ENCODE assay signal across 8 mouse cellular contexts in the genomic region with DNA sequence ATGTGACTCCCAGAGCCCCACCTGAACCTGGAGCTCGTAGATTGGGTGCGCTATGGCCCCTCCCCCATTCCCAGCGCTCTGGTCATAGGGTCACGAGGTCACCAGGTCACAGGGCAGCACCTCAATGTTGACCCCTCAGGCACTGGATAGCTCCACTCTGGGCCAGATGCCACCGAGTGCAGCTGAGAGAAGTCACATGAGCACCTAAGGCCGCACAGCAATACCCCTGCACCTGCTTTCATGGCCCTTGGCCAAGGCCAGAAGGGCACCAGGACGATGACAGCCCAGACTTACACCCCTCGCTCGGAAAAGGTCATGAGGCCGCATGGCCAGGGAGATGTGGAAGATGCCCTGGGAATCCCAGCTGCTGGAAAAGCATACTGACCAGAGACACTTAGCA. TPM values are rescaled to one million over a fixed set of nuclear protein-coding genes. Genes with fewer than 3 reads are reported as not detected.
A peak's percentile ranks its signal among the peaks of the same experiment; 100 is the strongest.
DNase-seq lines count a peak whose midpoint lies in the region; ATAC-seq lines count a peak whose summit lies in the region.

No protein-coding gene starts in this region.

- H3K4me3 ChIP-seq in heart, embryonic 12.5 days = peak overlapping the region; percentile 50
- peak overlapping the region; percentile 52 for H3K4me3 ChIP-seq in embryonic facial prominence, embryonic 10.5 days
- H3K4me3 ChIP-seq in hindbrain, embryonic 16.5 days (ENCODE audit: low read length) = peak overlapping the region; percentile 21; the same call in 1 of the 2 replicates
- H3K4me3 ChIP-seq in midbrain, embryonic 13.5 days (replicated peaks) = peak overlapping the region; percentile 22; the same call in 1 of the 2 replicates

- peaks cover 34% of the 10 kb centered on the region for H3K27me3 ChIP-seq in heart, embryonic 12.5 days (replicated peaks)
- peaks cover 58% of the 10 kb centered on the region for H3K27me3 ChIP-seq in embryonic facial prominence, embryonic 10.5 days (replicated peaks; ENCODE audit: low read depth, poor library complexity, severe bottlenecking)
- H3K27me3 ChIP-seq in hindbrain, embryonic 16.5 days (replicated peaks; ENCODE audit: control insufficient read depth, insufficient read depth, low read length) = no peaks in the 10 kb centered on the region
- no peaks in the 10 kb centered on the region for H3K27me3 ChIP-seq in midbrain, embryonic 13.5 days

- DNase-seq in heart, adult 18-20 months = no peak
- DNase-seq in embryonic facial prominence, embryonic 10.5 days (ENCODE audit: low spot score) = peak; percentile 30
- DNase-seq in layer of hippocampus, adult 11-12 months (ENCODE audit: low spot score) = no peak
- no peak for DNase-seq in thymus, postnatal 10 days (ENCODE audit: low spot score in 2 of 2)

- 0 out of 2 replicates have a peak, but pooled peaks cover 3% of the 10 kb centered on the region for H3K9me3 ChIP-seq in heart, embryonic 12.5 days (replicated peaks)
- peaks cover 5% of the 10 kb centered on the region; the same call in 1 of the 2 replicates for H3K9me3 ChIP-seq in embryonic facial prominence, embryonic 10.5 days
- no peaks in the 10 kb centered on the region for H3K9me3 ChIP-seq in hindbrain, embryonic 16.5 days (ENCODE audit: control insufficient read depth, low read length)
- H3K9me3 ChIP-seq in midbrain, embryonic 13.5 days = no peaks in the 10 kb centered on the region

- H3K27ac ChIP-seq in heart, embryonic 12.5 days (ENCODE audit: poor library complexity, severe bottlenecking) = no peak overlapping the region
- H3K27ac ChIP-seq in embryonic facial prominence, embryonic 10.5 days (replicated peaks) = no peak overlapping the region; the same call in 1 of the 2 replicates
- no peak overlapping the region; the same call in 1 of the 2 replicates for H3K27ac ChIP-seq in hindbrain, embryonic 16.5 days (ENCODE audit: low read depth, low read length)
- H3K27ac ChIP-seq in midbrain, embryonic 13.5 days = 0 out of 2 replicates have a peak overlapping the region, but pooled peaks have one; percentile 12

- WGBS in heart, embryonic 12.5 days = 23% methylated on average over 10 of the region's 10 CpGs
- 13% methylated on average over 10 of the region's 10 CpGs for WGBS in embryonic facial prominence, embryonic 10.5 days
- WGBS in hindbrain, embryonic 16.5 days = 15% methylated on average over 10 of the region's 10 CpGs
- WGBS in midbrain, embryonic 13.5 days = 26% methylated on average over 10 of the region's 10 CpGs

- peak overlapping the region; percentile 79 for H3K4me2 ChIP-seq in heart, embryonic 12.5 days
- H3K4me2 ChIP-seq in hindbrain, embryonic 16.5 days (ENCODE audit: low read length) = peak overlapping the region; percentile 52
- peak overlapping the region; percentile 98 for H3K4me2 ChIP-seq in midbrain, embryonic 13.5 days (replicated peaks)

- peaks cover 76% of the 10 kb centered on the region for H3K4me1 ChIP-seq in heart, embryonic 12.5 days (replicated peaks)
- peaks cover 92% of the 10 kb centered on the region for H3K4me1 ChIP-seq in embryonic facial prominence, embryonic 10.5 days
- peaks cover 78% of the 10 kb centered on the region for H3K4me1 ChIP-seq in hindbrain, embryonic 16.5 days (ENCODE audit: control insufficient read depth, insufficient read depth, low read depth, low read length)
- H3K4me1 ChIP-seq in midbrain, embryonic 13.5 days (replicated peaks) = peaks cover 94% of the 10 kb centered on the region

- peak overlapping the region; percentile 77; the same call in 1 of the 2 replicates for H3K9ac ChIP-seq in heart, embryonic 12.5 days
- H3K9ac ChIP-seq in hindbrain, embryonic 16.5 days (ENCODE audit: low read depth, low read length) = no peak overlapping the region; the same call in 1 of the 2 replicates
- H3K9ac ChIP-seq in midbrain, embryonic 13.5 days (replicated peaks) = peak overlapping the region; percentile 61

- H3K36me3 ChIP-seq in heart, embryonic 12.5 days = peaks cover 4% of the 10 kb centered on the region; the same call in 1 of the 2 replicates
- peaks cover 18% of the 10 kb centered on the region for H3K36me3 ChIP-seq in embryonic facial prominence, embryonic 10.5 days (replicated peaks)
- H3K36me3 ChIP-seq in hindbrain, embryonic 16.5 days (ENCODE audit: control insufficient read depth, insufficient read depth, low read length) = 0 out of 2 replicates have a peak, but pooled peaks cover 3% of the 10 kb centered on the region
- peaks cover 15% of the 10 kb centered on the region for H3K36me3 ChIP-seq in midbrain, embryonic 13.5 days

- ATAC-seq in heart, embryonic 12.5 days (ENCODE audit: insufficient number of reproducible peaks, low FRiP score) = no peak
- ATAC-seq in hindbrain, embryonic 16.5 days = no peak
- no peak for ATAC-seq in midbrain, embryonic 13.5 days
- no peak for ATAC-seq in frontal cortex, adult (ENCODE audit: low TSS enrichment)

RNA-seq across cellular contexts. Expression of a gene that starts 5.7 kb away (rescaled TPM):
- polyA plus RNA-seq in heart, embryonic 12.5 days (2016; fragmentation: Nextera tagmentation; extraction: Ambion mirVana) = 86.8 and 90.2 TPM in 2 replicates
- total RNA-seq in heart, adult 18-20 months (2021) = 10 to 100 TPM; 50.3 to 54.3 TPM
- 85.0 and 86.4 TPM in 2 replicates for polyA plus RNA-seq in embryonic facial prominence, embryonic 10.5 days (2016; fragmentation: Nextera tagmentation; extraction: Ambion mirVana)
- 229 and 264 TPM in 2 replicates for polyA plus RNA-seq in hindbrain, embryonic 16.5 days (2015; fragmentation: Nextera tagmentation; extraction: Ambion mirVana)
- polyA plus RNA-seq in midbrain, embryonic 13.5 days (2015; fragmentation: Nextera tagmentation; extraction: Ambion mirVana) = 278 and 317 TPM in 2 replicates

RNA-seq across cellular contexts. Expression of a gene that starts 41.7 kb away (rescaled TPM):
- polyA plus RNA-seq in heart, embryonic 12.5 days (2016; fragmentation: Nextera tagmentation; extraction: Ambion mirVana) = not detected in 2 replicates
- not detected for total RNA-seq in heart, adult 18-20 months (2021)
- not detected in 2 replicates for polyA plus RNA-seq in embryonic facial prominence, embryonic 10.5 days (2016; fragmentation: Nextera tagmentation; extraction: Ambion mirVana)
- polyA plus RNA-seq in hindbrain, embryonic 16.5 days (2015; fragmentation: Nextera tagmentation; extraction: Ambion mirVana) = not detected in 2 replicates
- 0.17 TPM in 1 of 2 replicates, not detected in the other for polyA plus RNA-seq in midbrain, embryonic 13.5 days (2015; fragmentation: Nextera tagmentation; extraction: Ambion mirVana)
